Mouse (Mus musculus) regulatory T cell (primary cell): Measurements from ENCODE around the gene Napsa.

Experiments used
- in situ Hi-C: fragments of 300-600 bp; cut with MboI, MseI; formaldehyde crosslinking; loops from one replicate; pipeline ENCODE4 v1.15.1; 2025; ENCODE audit warnings: high pct_unique_total_duplicates

Napsa gene

DNA sequence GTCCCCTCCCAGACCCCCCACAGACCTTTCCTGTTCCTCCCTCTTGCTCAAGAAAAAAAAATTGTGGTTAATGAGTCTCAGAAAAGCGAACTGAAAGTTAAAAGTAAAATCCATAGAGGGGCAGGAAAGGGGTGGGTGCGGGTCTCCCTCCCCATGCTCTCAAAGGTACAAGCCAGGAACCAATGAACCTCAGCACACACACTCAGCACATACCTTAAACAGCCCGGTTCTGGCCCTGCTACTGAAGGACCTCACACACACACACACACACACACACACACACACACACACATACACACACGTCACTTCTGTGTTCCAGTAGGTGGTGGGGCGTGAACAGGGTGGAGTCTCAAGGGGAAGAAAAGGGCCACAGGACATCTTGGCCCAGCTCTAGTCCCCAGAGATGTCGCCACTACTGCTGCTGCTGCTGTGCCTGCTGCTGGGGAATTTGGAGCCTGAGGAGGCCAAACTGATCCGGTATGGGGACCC lies at the start of gene Napsa:
Gene Napsa (plus strand): TSS at position 168 of the 489 bp plus-strand sequence.
- in situ Hi-C loops: no loop called here

GRCm38 (mm10) chr7:44523056-44523455 lies 49.1 kb upstream of the Napsa start:
- in situ Hi-C loops: no loop called here

GRCm38 (mm10) chr7:44524502-44524901 lies 47.7 kb upstream of the Napsa start, which contains the start of gene Mybpc2:
Mybpc2 (minus strand) TSS chr7:44524656.
- in situ Hi-C loops: no loop called here

DNA sequence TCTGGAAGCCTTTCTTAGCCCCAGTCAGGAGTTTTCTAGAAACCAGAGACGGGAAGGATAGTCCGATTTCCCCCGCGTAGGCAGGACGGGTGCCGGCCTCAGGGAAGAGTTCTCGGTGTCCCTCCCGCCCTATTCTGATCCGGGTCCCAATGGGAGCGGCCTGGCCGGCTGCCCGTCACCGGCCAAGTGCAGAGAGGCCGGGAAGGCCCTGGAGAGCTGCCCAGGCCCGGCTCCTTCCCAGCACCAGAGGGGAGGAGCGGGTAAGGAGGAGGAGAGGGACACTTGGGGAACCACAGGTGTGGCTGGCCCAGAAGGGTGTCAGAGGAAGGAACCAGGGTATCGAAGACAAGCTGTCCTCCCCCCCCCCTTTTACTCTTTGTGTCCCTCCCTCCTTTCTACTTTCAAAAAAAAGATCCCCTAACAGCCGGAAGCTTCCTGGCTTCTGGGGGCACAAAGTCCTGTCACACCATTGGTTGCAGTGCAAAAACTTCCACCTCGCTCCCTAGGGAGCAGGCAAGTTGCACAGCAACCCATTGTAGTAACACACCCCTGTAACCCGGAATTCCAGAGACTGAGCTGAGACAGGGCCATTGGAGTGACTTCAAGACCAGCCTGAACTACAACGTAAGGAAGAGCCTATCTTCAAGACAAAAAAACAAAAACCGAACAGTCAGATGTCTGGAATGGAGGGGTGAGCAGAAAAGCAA lies 46.9 kb upstream of the Napsa start:
- in situ Hi-C loops: no loop called here

DNA sequence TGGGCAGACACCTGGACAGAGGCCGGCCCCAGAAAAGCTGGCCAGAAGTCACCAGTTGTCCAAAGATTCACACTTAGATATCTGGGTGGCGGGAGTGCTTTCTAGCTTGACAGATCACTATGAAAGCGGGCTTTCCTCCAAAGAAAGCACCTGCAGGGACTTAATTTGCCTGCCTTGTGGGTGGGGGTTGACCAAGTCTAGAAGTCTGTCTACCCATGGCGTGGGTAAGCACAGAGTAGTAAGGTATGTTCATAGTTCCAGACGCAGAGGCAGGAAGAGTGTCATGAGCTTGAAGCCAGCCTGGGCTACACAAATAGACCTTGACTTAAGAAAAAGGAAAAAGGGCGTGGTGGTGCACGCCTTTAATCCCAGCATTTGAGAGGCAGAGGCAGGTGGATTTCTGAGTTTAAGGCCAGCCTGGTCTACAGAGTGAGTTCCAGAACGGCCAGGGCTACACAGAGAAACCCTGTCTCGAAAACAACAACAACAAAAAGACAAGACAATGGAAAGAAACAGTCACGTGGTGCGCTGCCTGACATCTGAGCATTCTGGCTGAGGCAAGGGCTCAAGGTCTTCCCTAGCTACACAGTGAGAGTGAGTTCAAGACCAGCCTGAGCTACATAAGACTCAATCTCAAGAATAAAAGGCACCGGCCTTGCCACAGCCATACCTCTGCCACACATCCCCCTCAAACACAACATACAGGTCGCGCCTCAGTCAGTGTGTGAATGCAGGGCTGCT lies 45.6 kb upstream of the Napsa start:
- in situ Hi-C loops: no loop called here

- in situ Hi-C loops: no loop called here
Measured at GRCm38 (mm10) chr7:44527483-44528398, 44.4 kb upstream of the Napsa start.

GRCm38 (mm10) chr7:44529518-44529917 lies 42.7 kb upstream of the Napsa start:
- in situ Hi-C loops: no loop called here

DNA sequence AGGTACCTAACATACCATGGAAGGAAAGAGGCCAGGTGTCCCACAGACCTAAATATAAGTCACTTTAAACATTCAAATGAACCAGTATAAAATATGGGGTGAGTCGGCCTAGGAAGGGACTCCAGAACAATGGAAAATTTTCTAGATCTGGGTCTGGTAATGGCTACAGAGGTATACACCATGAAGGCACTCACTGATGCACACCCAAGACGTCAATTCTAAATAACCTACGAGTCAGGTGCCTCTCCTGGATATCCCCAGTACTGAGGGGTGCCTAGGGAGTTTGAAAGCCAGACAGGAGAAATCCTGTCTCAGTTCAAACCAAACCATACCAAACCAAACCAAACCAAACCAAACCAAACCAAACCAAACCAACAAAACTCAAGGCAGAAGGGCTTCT lies 41.7 kb upstream of the Napsa start:
- in situ Hi-C loops: no loop called here

DNA sequence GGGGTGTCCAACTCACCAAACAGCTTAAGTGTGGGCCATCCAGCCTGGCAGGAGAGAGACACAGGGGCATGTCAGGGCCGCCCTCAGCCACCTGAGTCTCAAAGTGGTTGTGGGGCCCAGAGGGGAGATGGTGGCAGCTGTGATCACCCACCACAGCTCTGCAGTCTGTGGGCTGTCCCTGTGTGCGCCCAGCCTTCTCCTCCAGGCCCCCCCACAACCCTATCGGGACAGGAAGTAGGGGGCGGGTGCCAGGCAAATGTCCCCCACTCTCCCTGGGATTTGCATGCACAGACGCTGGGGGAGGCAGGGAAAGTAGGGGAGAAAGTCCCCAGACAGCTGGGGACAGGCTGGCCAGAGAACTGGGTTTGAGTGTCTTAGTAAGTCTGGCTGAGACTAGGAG lies 41.0 kb upstream of the Napsa start:
- in situ Hi-C loops: no loop called here

DNA sequence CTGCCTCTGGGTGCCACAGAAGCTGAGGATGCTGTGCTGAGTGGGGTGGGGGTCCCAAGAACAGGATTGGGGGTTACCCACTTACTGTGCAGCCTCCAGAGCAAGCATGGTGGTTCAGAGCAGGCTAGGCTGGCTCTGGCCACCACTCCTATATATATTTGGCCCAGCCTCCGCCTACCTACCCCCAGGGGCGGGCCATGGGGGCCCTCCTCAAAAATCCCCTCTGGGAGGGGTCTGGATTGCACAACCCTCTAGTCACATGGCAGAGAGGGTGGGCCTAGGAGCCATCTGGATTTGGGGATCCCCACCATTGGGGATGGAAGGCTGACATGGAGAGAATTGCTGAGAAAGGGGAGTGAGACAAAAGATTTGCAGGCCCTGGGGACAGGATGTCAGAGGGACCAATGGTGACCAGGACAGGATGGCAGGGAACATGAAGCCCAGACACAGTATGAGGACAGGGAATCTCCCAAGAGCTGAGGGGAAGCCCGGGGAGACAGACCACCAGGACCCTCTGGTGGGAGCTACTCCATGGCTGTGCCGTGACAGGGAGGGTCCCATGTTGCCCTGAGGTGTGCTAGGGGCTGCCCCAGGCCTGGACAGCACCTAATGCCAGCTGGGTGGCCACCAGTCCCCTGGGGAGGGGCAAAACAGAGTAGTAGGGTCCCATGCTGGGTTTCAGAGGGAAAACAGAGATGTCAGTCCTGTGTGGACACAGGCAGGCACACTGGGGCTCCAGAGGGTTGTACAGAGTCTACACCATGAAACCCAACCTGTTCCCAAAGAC lies 40.0 kb upstream of the Napsa start, which contains the start of gene Spib:
Gene Spib (minus strand): TSS at position 126 of the 787 bp plus-strand sequence.
- in situ Hi-C loops: no loop called here

- in situ Hi-C loops: no loop called here
Measured at GRCm38 (mm10) chr7:44532918-44533745, 39.0 kb upstream of the Napsa start.

DNA sequence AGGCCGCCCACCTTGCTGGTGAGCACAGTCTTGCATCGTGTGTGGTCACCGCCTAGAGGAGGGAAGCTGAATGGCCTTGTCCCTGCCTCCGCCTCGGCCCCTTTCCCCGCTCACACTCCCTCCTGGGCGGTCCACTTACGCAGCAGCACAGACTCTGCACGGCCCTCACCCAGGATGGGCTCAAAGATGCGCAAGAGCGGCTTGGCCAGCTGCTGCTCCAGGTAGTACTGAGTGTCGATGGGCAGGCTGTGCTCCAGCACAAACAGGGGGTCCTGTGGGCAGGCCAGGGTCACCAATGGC lies 38.5 kb upstream of the Napsa start:
- in situ Hi-C loops: no loop called here

DNA sequence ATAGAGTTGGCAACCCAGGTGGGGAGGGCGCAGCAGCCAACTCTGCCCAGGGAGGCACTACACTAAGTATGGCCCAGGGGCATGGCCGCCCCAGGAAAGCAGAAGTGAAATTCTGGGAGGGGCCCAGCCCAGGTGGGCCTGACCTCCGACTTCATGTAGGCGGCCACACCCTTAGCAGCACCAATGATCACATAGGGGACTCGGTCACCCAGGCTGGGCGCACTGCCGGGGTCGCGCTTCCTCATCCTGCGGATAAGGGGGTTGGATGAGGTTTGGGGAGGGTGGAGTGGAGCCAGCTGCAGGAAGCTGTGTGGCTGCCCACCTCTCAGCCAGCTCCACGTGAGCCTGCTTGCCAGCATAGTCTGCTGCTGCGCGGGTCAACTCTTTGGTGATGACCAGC lies 37.9 kb upstream of the Napsa start:
- in situ Hi-C loops: no loop called here

DNA sequence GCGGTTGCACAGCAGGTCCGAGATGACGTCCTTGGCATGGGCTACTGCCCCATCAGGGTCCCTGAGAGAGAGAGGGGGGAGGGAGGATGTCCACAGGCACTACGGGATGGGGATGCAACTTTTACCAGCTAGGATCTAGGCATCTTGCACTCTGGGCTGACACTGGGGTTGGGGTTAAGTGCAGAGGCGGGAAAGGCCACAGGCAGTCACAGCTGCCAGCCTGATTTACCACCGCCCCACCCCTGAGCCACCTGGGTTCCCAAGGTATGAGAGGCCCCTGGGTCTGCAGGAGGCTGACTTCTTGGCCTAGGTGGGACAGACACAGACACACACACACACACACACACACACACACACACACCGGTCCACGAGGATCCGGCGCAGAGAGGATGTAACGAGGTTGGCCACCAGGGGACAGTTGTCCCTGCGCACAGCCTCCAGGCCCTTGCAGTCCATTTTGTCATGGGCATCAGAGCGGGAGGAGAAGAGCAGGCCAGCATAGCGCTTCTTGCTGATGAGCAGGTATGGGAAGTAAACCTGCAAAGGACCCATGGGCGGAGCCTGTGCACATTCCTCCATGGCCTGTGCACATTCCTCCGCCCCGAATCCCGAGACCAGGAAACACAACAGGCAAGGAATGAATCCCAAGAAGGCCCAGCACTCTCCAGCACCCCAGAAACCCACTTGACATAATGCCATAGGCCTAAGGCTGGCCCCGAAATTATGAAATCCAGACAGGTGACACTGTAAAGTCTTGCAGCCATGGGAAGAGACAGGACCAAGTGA lies 37.3 kb upstream of the Napsa start:
- in situ Hi-C loops: no loop called here

- in situ Hi-C loops: no loop called here
Measured at GRCm38 (mm10) chr7:44535657-44536589, 36.3 kb upstream of the Napsa start.

- in situ Hi-C loops: no loop called here
Measured at GRCm38 (mm10) chr7:44536590-44536968, 35.6 kb upstream of the Napsa start.

- in situ Hi-C loops: no loop called here
Measured at GRCm38 (mm10) chr7:44537009-44537408, 35.2 kb upstream of the Napsa start.

GRCm38 (mm10) chr7:44537496-44537895 lies 34.7 kb upstream of the Napsa start:
- in situ Hi-C loops: no loop called here
